Mouse (Mus musculus) bone marrow, adult 2 months (tissue): ENCODE data around the gene Hoxb4. TPM values are rescaled to one million over a fixed set of nuclear protein-coding genes. Genes with fewer than 3 reads are reported as not detected.

Source experiments
- H3K27ac ChIP-seq: fragments of 200-500 bp; 2 replicates; pipeline ENCODE4 v1.5.1; 2012; ENCODE audit warnings: low read depth, mild to moderate bottlenecking, control low read depth, inconsistent platforms, low read length; ENCODE audit not compliant: control insufficient read depth, poor library complexity, insufficient read depth
- H3K4me1 ChIP-seq: fragments of 200-500 bp; 2 replicates; pipeline ENCODE4 v1.6.1; 2011; ENCODE audit warnings: low read length; ENCODE audit not compliant: control insufficient read depth, insufficient read depth
- H3K4me3 ChIP-seq: fragments of 200-500 bp; replicated peaks from 2 replicates; pipeline ENCODE3; 2011; ENCODE audit warnings: mild to moderate bottlenecking, low read depth, low read length, control low read depth; ENCODE audit not compliant: control insufficient read depth
- CTCF ChIP-seq: fragments of 200-500 bp; IDR thresholded peaks from 2 replicates; pipeline ENCODE4 v1.5.1; 2011; ENCODE audit warnings: low read length, control low read depth; ENCODE audit not compliant: control insufficient read depth, insufficient read depth
- POLR2A ChIP-seq: fragments of 200-500 bp; IDR thresholded peaks from 2 replicates; pipeline ENCODE4 v1.6.1; 2011; ENCODE audit warnings: low read depth, mild to moderate bottlenecking, control low read depth, low read length, borderline replicate concordance; ENCODE audit not compliant: control insufficient read depth
- WGBS: fragments of 180-500 bp; shearing (Covaris S2); methylation state at CpG from one replicate; pipeline ENCODE4 v1.1.7; 2018; 5-methylcytosine and 5-hydroxymethylcytosine counted together
- polyA plus RNA-seq: library from polyadenylated mRNA; stranded (reverse); fragments of >200 nt; gene quantifications from 2 replicates; pipeline ENCODE4 v1.2.4, GENCODE M21; 2011; ENCODE audit warnings: low replicate concordance; ENCODE audit not compliant: missing spikeins, insufficient read depth, insufficient read length

The Hoxb4 gene
- polyA plus RNA-seq, 1 experiment, result 7.6 TPM

DNA sequence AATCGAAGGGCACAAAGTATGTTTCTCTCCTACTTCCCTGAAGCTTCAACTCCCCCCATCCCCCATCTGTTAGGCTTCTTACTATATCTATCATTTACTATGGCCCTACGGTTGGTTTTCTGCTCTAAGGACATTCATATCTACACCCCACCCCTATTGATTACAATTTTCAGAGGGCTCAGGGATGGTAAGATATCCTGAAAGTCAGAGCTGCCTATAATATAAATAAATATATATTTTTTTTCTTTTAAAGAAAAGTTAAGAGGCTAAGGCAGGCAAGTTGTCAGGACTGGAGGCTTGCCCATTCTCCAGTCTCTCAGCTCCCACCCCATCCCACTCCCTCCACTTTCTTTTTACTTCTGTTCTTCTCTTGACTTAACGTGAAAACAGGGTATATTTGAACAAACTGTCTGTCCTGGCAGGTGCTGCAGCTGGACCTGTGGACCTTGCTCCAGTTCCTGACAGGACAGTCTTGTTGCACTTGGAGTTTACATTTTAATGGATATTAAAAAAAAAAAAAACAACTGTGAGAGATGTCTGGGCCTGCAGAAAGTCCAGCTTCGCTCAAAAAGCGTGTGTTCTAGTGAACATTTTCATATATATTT is 29.0 kb downstream of the Hoxb4 start:
- no peak overlapping the region for H3K27ac ChIP-seq
- H3K4me1 ChIP-seq, result no peaks in the 10 kb centered on the region
- TF ChIP-seq POLR2A, result no peak
- TF ChIP-seq CTCF, result no peak
- WGBS, result 77% methylated on average over 5 of the region's 5 CpGs
- no peak overlapping the region for H3K4me3 ChIP-seq

DNA sequence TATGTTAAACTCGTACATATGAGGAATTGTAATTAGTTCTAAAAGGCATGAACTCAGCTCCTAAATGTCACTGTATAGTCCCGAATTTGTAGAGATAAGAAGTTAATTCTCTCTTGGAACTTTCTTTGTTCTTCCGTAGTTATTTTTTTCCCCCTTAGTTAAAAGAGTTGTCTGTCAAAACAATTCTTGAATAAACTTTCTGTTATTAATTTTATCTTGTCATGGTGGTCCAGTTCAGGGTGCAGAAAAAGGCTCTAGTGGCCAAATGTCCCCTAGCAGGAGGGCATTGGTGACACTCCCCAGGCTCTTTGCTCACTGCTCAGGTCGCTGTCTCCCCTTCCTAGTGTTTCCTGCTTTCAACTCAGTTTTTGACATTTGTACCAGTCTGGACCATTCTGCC is 29.6 kb downstream of the Hoxb4 start:
- H3K27ac ChIP-seq, result no peak overlapping the region
- 54% methylated on average over 4 of the region's 4 CpGs for WGBS
- no peak overlapping the region for H3K4me3 ChIP-seq
- no peak for TF ChIP-seq CTCF
- no peak for TF ChIP-seq POLR2A
- H3K4me1 ChIP-seq, result no peaks in the 10 kb centered on the region

DNA sequence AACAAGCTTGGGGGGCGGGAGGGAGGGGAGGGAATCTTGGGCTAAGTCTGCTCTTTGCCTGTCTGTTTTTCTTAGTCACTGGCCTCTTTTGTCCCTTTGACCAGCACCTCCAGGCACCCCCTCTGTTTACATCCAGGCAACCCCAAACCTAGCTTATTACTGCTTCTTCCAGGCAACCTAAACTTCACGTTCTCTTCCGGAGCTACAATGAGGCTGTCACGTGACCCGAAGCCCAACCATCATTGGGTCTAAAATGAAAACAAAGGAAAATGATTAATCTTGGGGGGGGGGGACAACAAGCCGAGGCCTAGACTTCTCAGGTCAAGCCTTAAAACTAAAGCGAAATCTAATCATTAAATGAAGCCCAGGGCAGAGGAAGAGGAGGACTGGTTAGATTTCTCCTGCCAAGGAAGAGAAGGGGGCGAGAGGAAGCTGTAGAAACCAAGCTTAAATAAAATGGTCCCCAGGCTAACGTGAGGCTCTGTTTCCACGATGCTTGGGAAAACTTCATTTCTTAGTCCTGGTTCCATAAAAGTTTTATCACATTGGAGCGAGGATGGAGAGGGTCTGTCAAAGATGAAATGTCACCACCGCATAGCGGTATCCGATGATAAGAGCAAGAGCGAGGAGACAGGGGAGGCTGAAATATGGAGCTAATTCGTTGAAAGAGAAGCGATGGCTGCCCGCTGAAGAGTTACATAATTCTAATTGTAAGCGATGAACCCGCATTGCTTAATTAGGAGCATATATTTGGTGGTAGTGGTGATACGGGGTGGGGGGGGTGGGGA is 30.3 kb downstream of the Hoxb4 start:
- H3K4me3 ChIP-seq, result no peak overlapping the region
- H3K27ac ChIP-seq, result no peak overlapping the region
- TF ChIP-seq CTCF (no peak), POLR2A (no peak)
- no peaks in the 10 kb centered on the region for H3K4me1 ChIP-seq
- WGBS, result 62% methylated on average over 21 of the region's 21 CpGs

- Histone ChIP-seq H3K27ac (no peak overlapping the region), H3K4me3 (no peak overlapping the region), H3K4me1 (no peaks in the 10 kb centered on the region)
- 76% methylated on average over 3 of the region's 3 CpGs for WGBS
- TF ChIP-seq POLR2A (no peak), CTCF (no peak)
These were observed 30.9 kb downstream of the Hoxb4 start for GRCm38 (mm10) chr11:96348988-96349387.

GRCm38 (mm10) chr11:96349491-96350340 is 31.6 kb downstream of the Hoxb4 start:
- no peaks in the 10 kb centered on the region for H3K4me1 ChIP-seq
- TF ChIP-seq CTCF, result no peak
- TF ChIP-seq POLR2A, result no peak
- H3K4me3 ChIP-seq, result no peak overlapping the region
- WGBS, result 66% methylated on average over 14 of the region's 14 CpGs
- H3K27ac ChIP-seq, result no peak overlapping the region

DNA sequence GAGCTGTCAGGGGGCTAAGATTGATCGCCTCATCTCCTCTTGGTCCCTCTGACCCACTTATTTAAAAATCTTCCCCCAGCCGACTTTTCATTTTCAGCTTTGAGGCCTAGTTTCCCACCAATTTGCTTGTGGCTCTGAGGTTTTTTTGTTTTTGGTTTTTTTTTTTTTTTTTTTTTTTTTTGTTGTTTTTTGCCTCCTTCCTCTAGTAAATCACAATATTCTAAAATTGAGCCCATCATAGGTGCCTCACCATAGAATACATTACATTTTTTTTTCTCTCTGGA is 32.2 kb downstream of the Hoxb4 start, which contains the start of gene Hoxb2:
Gene Hoxb2 (plus strand): TSS at position 185 of the 284 bp plus-strand sequence.
- no peaks in the 10 kb centered on the region for H3K4me1 ChIP-seq
- WGBS, result 68% methylated on average over 2 of the region's 2 CpGs
- no peak within 1 kb of the TSS for H3K4me3 ChIP-seq
- H3K27ac ChIP-seq, result no peak within 1 kb of the TSS
- TF ChIP-seq CTCF (no peak), POLR2A (no peak)

- 94% methylated on average over 2 of the region's 2 CpGs for WGBS
These were observed 32.7 kb downstream of the Hoxb4 start for GRCm38 (mm10) chr11:96350791-96351190.

GRCm38 (mm10) chr11:96351312-96351711 is 33.2 kb downstream of the Hoxb4 start:
- Histone ChIP-seq H3K4me3 (no peak overlapping the region), H3K27ac (no peak overlapping the region), H3K4me1 (no peaks in the 10 kb centered on the region)
- TF ChIP-seq CTCF, result no peak
- no peak for TF ChIP-seq POLR2A
- 42% methylated on average over 11 of the region's 11 CpGs for WGBS

More at GRCm38 (mm10) chr11:96350791-96351190, 32.7 kb downstream of the Hoxb4 start:
- Histone ChIP-seq H3K4me1 (no peaks in the 10 kb centered on the region), H3K4me3 (no peak overlapping the region), H3K27ac (no peak overlapping the region)
- TF ChIP-seq POLR2A (no peak), CTCF (no peak)
